Mouse (Mus musculus) heart, embryonic 16.5 days (tissue): ENCODE measurements around the gene Grb2. TPM values are rescaled to one million over a fixed set of nuclear protein-coding genes. Genes with fewer than 3 reads are reported as not detected.

Source experiments
- ATAC-seq: fragments of 200-750 bp; cut with Nextera tagmentation; replicated peaks from 2 replicates; pipeline ENCODE4 v1.8.0; 2017; ENCODE audit warnings: moderate number of reproducible peaks; ENCODE audit not compliant: insufficient read depth, low FRiP score; ENCODE audit errors: extremely low read depth
- H3K27ac ChIP-seq: fragments of 300-500 bp; sonication (generic); 2 replicates; pipeline ENCODE4 v1.5.1; 2014; ENCODE audit warnings: mild to moderate bottlenecking, low read length, control low read depth, moderate library complexity
- H3K27me3 ChIP-seq: fragments of 300-500 bp; sonication (generic); 2 replicates; pipeline ENCODE4 v1.6.1; 2014; ENCODE audit warnings: low read length, mixed read lengths; ENCODE audit not compliant: control insufficient read depth, insufficient read depth
- H3K36me3 ChIP-seq: fragments of 300-500 bp; sonication (generic); 2 replicates; pipeline ENCODE4 v1.6.1; 2014; ENCODE audit not compliant: control insufficient read depth, insufficient read depth
- H3K4me1 ChIP-seq: fragments of 300-500 bp; sonication (generic); 2 replicates; pipeline ENCODE4 v1.6.1; 2014; ENCODE audit warnings: low read length, mixed read lengths; ENCODE audit not compliant: control insufficient read depth, insufficient read depth
- H3K4me2 ChIP-seq: fragments of 300-500 bp; sonication (generic); 2 replicates; pipeline ENCODE4 v1.6.1; 2014; ENCODE audit warnings: low read depth, mild to moderate bottlenecking, control low read depth, low read length
- H3K4me3 ChIP-seq: fragments of 300-500 bp; sonication (generic); 2 replicates; pipeline ENCODE4 v1.5.1; 2014; ENCODE audit warnings: mild to moderate bottlenecking, control low read depth, low read length
- H3K9ac ChIP-seq: fragments of 300-500 bp; sonication (generic); 2 replicates; pipeline ENCODE4 v1.6.1; 2014; ENCODE audit warnings: low read length, control low read depth
- H3K9me3 ChIP-seq: fragments of 300-500 bp; sonication (generic); replicated peaks from 2 replicates; pipeline ENCODE4 v1.6.1; 2016; ENCODE audit warnings: low read length; ENCODE audit not compliant: control insufficient read depth
- WGBS: fragments of 180-500 bp; shearing (Covaris S2); extraction: QIAGEN DNeasy Blood & Tissue Kit; methylation state at CpG from one replicate; pipeline ENCODE4 v1.1.7; 2014; 5-methylcytosine and 5-hydroxymethylcytosine counted together
- polyA plus RNA-seq: library from polyadenylated mRNA; unstranded; fragments of >200 nt; fragmentation: Nextera tagmentation; extraction: Ambion mirVana; gene quantifications from 2 replicates; pipeline ENCODE4 v1.2.1, GENCODE M21; 2015

Grb2 gene
- polyA plus RNA-seq, 1 experiment from 2014 or later = 118 TPM

DNA sequence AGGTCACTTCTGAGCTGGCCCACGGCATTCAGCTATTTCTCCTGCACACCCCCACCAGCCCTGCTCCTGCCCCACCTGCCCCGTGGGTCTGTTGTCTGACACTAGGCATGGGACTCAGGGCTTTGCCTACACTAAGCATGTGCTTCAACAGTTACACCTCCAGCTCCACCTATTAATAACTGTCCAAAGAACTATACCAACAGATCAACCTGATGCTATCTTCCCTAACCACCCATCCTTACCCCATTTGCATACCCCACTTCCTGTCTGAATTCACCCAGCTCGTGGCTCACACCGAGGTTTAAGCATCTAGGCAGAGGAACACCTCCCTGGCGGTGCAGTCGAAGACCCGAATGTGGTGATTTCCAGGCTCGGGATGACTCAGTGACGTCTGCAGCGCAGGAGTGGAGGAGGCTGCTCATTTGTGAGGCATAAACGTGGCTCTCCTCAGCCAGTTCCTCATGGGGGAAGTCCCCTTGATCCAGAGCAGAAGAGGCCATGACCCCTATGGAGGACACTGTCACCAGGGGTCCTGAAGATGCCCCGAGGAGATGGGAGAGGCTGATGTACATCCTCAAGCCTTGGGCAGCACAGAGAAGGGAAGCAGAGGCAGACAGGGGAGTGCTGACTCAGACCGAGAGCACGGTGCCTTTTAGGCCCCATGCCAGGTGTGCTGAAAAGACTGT lies 67.3 kb downstream of the Grb2 start:
- H3K27me3 ChIP-seq = no peaks in the 10 kb centered on the region
- 0 out of 2 replicates have a peak overlapping the region, but pooled peaks have one; percentile 7 for H3K4me2 ChIP-seq
- no peaks in the 10 kb centered on the region for H3K9me3 ChIP-seq
- H3K27ac ChIP-seq = peak overlapping the region; percentile 49
- peaks cover 3% of the 10 kb centered on the region; the same call in 1 of the 2 replicates for H3K4me1 ChIP-seq
- ATAC-seq = no peak; the same call in 1 of the 2 replicates
- peaks cover 14% of the 10 kb centered on the region for H3K36me3 ChIP-seq
- 42% methylated on average over 14 of the region's 14 CpGs for WGBS
- no peak overlapping the region for H3K9ac ChIP-seq
- no peak overlapping the region for H3K4me3 ChIP-seq

DNA sequence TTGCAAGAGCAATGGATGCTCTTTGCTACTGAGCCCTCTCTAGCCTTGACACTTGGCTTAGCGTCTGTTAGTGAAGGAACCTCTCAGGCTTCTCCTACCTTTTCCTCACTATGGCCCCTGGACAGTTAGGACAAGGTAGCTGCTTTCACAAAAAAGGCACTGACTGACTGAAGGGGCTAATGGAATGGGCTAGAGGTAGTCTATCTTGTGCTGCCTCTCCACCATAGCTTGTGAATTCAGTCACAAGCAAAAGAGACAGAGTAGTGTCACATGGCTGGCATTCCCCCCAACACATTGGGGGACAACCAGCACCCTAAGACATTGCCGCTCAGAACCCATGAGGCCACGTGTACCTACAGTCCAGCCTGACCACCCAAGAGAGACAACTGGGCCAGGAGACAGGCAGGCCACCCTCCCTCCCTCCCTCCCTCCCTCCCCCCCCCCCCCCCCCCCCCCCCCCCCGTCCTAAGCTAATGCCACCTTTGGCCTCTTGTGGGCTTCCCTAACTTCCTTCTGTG lies 68.0 kb downstream of the Grb2 start:
- Histone ChIP-seq H3K9ac (no peak overlapping the region), H3K36me3 (peaks cover 11% of the 10 kb centered on the region), H3K4me3 (no peak overlapping the region), H3K4me2 (no peak overlapping the region), H3K27me3 (no peaks in the 10 kb centered on the region), H3K9me3 (no peaks in the 10 kb centered on the region), H3K27ac (no peak overlapping the region), H3K4me1 (peaks cover 3% of the 10 kb centered on the region; the same call in 1 of the 2 replicates)
- ATAC-seq = no peak
- WGBS = 82% methylated on average over 3 of the region's 4 CpGs

DNA sequence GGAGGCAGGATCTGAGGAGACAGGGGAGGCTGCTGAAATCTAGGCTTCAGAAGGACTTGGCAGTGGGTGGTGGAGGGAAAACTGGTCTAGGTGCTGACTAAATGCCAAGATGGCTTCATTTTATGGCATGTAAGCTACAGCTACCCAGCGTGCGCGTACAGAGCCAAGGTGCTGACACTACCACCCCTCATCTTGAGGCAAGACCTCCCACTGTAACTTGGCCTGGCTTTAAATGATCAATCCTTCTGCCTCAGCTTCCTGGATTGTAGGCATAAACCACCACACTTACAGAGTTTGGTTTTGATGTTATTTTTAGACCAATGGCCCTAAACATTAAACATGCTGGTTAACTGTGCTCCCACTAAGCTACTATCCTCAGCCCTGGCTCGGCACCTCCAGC lies 68.9 kb downstream of the Grb2 start:
- 77% methylated on average over 4 of the region's 4 CpGs for WGBS
- no peaks in the 10 kb centered on the region for H3K9me3 ChIP-seq
- H3K27me3 ChIP-seq = no peaks in the 10 kb centered on the region
- H3K4me3 ChIP-seq = no peak overlapping the region
- ATAC-seq = no peak
- no peak overlapping the region for H3K4me2 ChIP-seq
- peaks cover 6% of the 10 kb centered on the region for H3K36me3 ChIP-seq
- H3K4me1 ChIP-seq = peaks cover 3% of the 10 kb centered on the region; the same call in 1 of the 2 replicates
- no peak overlapping the region for H3K9ac ChIP-seq
- no peak overlapping the region for H3K27ac ChIP-seq

DNA sequence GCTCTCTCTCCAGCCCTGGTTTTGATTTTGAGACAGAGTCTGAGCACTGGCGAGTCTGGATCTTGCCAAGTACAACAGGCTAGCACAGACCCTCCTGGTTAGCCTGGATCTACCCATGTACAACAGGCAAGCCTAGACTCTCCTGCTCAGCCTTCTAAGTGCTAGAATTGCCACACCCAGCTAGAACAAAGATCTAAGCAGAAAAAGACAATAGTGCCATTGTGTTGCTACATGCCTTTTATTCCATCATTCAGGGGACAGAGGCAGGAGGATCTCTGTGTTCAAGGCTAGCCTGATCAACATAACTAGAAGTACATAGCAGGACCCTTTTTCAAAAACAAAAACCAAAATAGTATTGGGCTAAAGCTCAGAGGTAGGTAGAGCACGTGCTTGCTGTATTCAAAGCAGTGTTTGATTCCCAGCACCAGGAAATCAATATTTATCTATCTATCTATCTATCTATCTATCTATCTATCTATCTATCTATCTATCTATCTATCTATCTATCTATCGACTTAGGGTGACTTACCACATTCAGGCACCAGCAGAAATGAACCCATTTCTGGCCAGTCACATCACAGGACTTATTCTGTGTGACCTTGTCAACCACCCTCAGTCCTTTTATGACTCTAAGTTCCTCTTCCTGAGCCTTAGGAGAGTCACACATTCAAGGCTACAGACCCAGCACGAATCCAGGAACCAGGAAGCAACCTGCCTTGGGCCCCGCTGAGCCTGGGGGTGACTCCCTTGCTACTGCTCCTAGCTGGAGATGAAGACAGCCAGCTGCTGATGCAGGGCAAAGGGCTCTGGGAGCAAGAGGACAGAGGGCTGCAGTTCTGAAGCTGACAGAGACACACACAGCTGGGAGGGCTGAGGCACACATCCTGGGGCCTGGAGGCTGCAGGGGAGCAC lies 69.6 kb downstream of the Grb2 start:
- no peak overlapping the region for H3K4me2 ChIP-seq
- no peak overlapping the region for H3K9ac ChIP-seq
- WGBS = 60% methylated on average over 5 of the region's 5 CpGs
- H3K4me3 ChIP-seq = no peak overlapping the region
- no peak overlapping the region for H3K27ac ChIP-seq
- H3K27me3 ChIP-seq = no peaks in the 10 kb centered on the region
- ATAC-seq = no peak
- H3K9me3 ChIP-seq = no peaks in the 10 kb centered on the region
- H3K36me3 ChIP-seq = peaks cover 4% of the 10 kb centered on the region; the same call in 1 of the 2 replicates
- H3K4me1 ChIP-seq = peaks cover 3% of the 10 kb centered on the region; the same call in 1 of the 2 replicates

DNA sequence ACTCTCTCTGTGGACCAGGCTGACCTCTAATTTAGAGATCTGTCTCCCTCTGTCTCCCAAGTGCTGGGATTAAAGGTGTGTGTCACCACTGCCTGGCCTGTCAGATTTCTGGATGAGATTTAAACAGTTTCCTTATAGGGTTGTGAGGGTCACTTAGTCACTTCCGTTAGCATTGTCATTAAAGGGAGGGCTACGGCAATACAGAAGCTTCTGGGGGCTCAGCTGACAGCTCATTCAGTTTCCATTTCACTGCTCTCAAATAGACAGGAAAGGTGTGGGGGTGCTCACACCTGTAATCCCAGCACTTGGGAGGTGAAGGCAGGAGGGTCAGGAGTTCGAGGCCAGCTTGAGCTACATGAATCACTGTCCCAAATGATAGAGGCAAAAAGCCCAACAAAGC lies 71.4 kb downstream of the Grb2 start:
- Histone ChIP-seq H3K9me3 (no peaks in the 10 kb centered on the region), H3K4me2 (no peak overlapping the region), H3K4me1 (peaks cover 3% of the 10 kb centered on the region; the same call in 1 of the 2 replicates), H3K27ac (no peak overlapping the region), H3K27me3 (no peaks in the 10 kb centered on the region), H3K36me3 (no peaks in the 10 kb centered on the region), H3K9ac (no peak overlapping the region), H3K4me3 (no peak overlapping the region)
- WGBS = 67% methylated on average over 3 of the region's 3 CpGs
- no peak for ATAC-seq

DNA sequence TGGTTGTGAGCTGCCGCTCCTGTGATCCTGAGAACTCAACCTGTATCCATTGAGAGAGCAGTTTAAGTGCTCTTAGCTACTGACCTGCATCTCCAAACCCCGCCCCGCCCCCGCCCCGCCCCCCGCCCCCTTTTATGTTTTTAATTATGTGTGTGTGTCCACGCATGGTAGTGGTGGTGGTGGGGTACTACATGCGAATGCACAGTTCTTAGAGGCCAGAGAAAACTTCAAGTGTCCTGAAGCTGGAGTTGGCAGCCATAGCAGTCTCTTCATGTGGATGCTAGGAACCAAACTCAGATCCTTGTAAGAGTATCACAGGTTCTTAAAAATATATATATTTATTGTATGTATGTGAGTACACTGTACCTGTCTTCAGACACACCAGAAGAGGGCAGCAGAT lies 72.9 kb downstream of the Grb2 start:
- Histone ChIP-seq H3K27me3 (no peaks in the 10 kb centered on the region), H3K9ac (no peak overlapping the region), H3K9me3 (no peaks in the 10 kb centered on the region), H3K4me3 (no peak overlapping the region), H3K36me3 (no peaks in the 10 kb centered on the region), H3K27ac (no peak overlapping the region), H3K4me1 (peaks cover 3% of the 10 kb centered on the region; the same call in 1 of the 2 replicates), H3K4me2 (no peak overlapping the region)
- ATAC-seq = no peak
- 69% methylated on average over 8 of the region's 8 CpGs for WGBS

DNA sequence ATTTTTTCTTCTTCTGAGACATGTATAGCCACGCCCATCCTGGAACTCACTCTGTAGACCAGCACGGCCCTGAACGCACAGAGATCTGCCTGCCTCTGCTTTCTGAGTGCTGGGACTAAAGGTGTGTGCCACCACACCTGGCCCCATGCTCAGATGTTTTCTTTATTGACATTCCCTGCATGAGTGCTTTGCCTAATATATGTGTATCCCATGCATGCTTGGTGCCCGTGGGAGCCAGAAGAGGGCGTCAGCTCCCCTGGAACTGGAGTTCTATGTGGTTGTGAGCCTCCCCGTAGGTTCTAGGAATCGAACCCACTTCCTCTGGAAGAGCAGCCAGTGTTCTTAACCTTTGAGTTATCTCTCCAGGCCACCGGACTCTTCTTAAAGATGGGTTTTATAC lies 73.4 kb downstream of the Grb2 start:
- H3K9me3 ChIP-seq = no peaks in the 10 kb centered on the region
- H3K9ac ChIP-seq = no peak overlapping the region
- no peak overlapping the region for H3K27ac ChIP-seq
- H3K36me3 ChIP-seq = no peaks in the 10 kb centered on the region
- no peak overlapping the region for H3K4me2 ChIP-seq
- ATAC-seq = no peak
- H3K4me3 ChIP-seq = no peak overlapping the region
- H3K4me1 ChIP-seq = peaks cover 3% of the 10 kb centered on the region; the same call in 1 of the 2 replicates
- 80% methylated on average over 8 of the region's 8 CpGs for WGBS
- no peaks in the 10 kb centered on the region for H3K27me3 ChIP-seq

DNA sequence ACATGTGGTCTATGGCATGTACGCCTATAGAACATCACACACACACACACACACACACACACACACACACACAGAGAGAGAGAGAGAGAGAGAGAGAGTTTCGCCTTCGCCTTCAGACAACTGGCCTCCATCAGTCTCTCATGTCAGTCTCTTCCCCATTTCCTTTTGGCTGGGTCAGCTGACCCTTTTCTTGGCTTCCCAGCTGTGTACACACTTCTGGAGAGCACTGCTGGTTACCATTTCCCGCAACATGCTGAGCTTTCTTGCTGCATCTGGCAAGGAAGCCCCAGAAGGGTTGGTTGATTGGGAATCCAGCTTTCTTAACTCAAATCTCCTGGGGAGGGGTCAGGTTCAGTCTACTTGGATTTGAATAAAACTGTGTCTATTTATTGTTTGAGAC lies 74.3 kb downstream of the Grb2 start:
- no peak overlapping the region for H3K4me3 ChIP-seq
- no peaks in the 10 kb centered on the region for H3K27me3 ChIP-seq
- 73% methylated on average over 4 of the region's 4 CpGs for WGBS
- H3K36me3 ChIP-seq = no peaks in the 10 kb centered on the region
- peaks cover under 1% of the 10 kb centered on the region; the same call in 1 of the 2 replicates for H3K4me1 ChIP-seq
- no peaks in the 10 kb centered on the region for H3K9me3 ChIP-seq
- H3K27ac ChIP-seq = no peak overlapping the region
- H3K9ac ChIP-seq = no peak overlapping the region
- ATAC-seq = no peak
- H3K4me2 ChIP-seq = no peak overlapping the region

DNA sequence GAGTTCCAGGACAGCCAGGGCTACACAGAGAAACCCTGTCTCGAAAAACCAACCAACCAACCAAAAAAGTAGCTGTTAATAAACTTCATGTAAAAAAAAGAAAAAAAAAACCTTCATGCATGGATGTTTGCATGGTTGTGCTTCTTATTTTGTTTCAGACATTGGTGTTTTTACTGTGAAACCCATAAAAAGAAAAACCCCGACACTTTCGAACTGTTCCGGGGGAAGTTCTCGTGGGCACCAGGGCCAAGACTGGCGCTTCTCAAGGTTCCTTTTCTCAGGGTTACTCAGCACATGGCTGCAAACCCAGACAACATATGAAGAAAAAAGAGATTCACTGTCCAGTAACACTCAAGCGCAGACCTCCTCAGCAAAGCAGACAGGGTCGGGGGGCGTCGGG lies 75.5 kb downstream of the Grb2 start:
- Histone ChIP-seq H3K27ac (no peak overlapping the region), H3K9me3 (no peaks in the 10 kb centered on the region), H3K27me3 (no peaks in the 10 kb centered on the region), H3K36me3 (no peaks in the 10 kb centered on the region), H3K4me2 (no peak overlapping the region), H3K4me3 (no peak overlapping the region), H3K4me1 (no peaks in the 10 kb centered on the region), H3K9ac (no peak overlapping the region)
- 83% methylated on average over 10 of the region's 10 CpGs for WGBS
- no peak for ATAC-seq
